Mouse (Mus musculus) pancreas, adult 10 weeks (tissue): ENCODE results near the gene Gm853. TPM values are rescaled to one million over a fixed set of nuclear protein-coding genes. Genes with fewer than 3 reads are reported as not detected.

Experiments
- polyA plus RNA-seq: library from polyadenylated mRNA; stranded (reverse); fragments of 350-450 nt; fragmentation: Illumina TruSeq; extraction: RNeasy Lipid Tissue Mini Kit (QIAGEN cat#74804); gene quantifications from one replicate; pipeline ENCODE4 v1.2.3, GENCODE M21; 2015; ENCODE audit warnings: low read depth, low replicate concordance; ENCODE audit not compliant: insufficient read depth

Gm853 gene
- polyA plus RNA-seq = not detected

GRCm38 (mm10) chr4:130222179-130222578, at the start of gene Gm853:
Gene Gm853 (minus strand): TSS chr4:130222401.

GRCm38 (mm10) chr4:130175072-130175711, 47.0 kb downstream of the Gm853 start, which contains the start of gene Tinagl1:
Gene Tinagl1 (minus strand): TSS chr4:130175122.

Other genes starting within 250 kb of the Gm853 start
- 1.1 TPM for gene Adgrb2, start 237.5 kb downstream of the Gm853 start, polyA plus RNA-seq
- 15.7 TPM for gene Col16a1, start 174.6 kb downstream of the Gm853 start, polyA plus RNA-seq
- 16.5 TPM for gene Pef1, start 119.8 kb downstream of the Gm853 start, polyA plus RNA-seq
- not detected for gene Hcrtr1, start 83.0 kb downstream of the Gm853 start, polyA plus RNA-seq
- 42.6 TPM for gene Tinagl1, start 47.3 kb downstream of the Gm853 start, polyA plus RNA-seq
- 2.9 TPM for gene Serinc2, start 56.8 kb upstream of the Gm853 start, polyA plus RNA-seq
- gene Fabp3, start 86.2 kb upstream of the Gm853 start, polyA plus RNA-seq = 4.1 TPM
- not detected for gene Gm10570, start 86.3 kb upstream of the Gm853 start, polyA plus RNA-seq
- 4.8 TPM for gene Zcchc17, start 137.5 kb upstream of the Gm853 start, polyA plus RNA-seq
- gene Snrnp40, start 137.7 kb upstream of the Gm853 start, polyA plus RNA-seq = 9.0 TPM